Mouse (Mus musculus) mouse trophoblast stem cell (cell line): ENCODE data around the gene Glrx2.
"Not testable (repeated sequence)": the region's sequence is repeated elsewhere in the genome, so short reads cannot be mapped to it uniquely, and the experiment has no call there.

Experiments used
- in situ Hi-C, 2 experiments: fragments of 300-500 bp; cut with MseI, MboI; formaldehyde crosslinking; loops; 2 replicates in 1 of 2; 3 replicates in 1 of 2; pipeline ENCODE4 v1.15.1; 2025

The Glrx2 gene

DNA sequence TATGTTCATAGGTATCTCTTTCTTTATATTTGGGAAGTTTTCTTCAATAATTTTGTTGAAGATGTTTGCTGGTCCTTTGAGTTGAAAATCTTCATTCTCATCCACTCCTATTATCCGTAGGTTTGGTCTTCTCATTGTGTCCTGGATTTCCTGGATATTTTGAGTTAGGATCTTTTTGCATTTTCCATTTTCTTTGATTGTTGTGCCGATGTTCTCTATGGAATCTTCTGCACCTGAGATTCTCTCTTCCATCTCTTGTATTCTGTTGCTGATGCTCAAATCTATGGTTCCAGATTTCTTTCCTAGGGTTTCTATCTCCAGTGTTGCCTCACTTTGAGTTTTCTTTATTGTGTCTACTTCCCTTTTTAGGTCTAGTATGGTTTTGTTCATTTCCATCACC is at the start of gene Glrx2:
Gene Glrx2 (plus strand): TSS at position 301 of the 400 bp plus-strand sequence.
- in situ Hi-C loops = not testable (repeated sequence)

DNA sequence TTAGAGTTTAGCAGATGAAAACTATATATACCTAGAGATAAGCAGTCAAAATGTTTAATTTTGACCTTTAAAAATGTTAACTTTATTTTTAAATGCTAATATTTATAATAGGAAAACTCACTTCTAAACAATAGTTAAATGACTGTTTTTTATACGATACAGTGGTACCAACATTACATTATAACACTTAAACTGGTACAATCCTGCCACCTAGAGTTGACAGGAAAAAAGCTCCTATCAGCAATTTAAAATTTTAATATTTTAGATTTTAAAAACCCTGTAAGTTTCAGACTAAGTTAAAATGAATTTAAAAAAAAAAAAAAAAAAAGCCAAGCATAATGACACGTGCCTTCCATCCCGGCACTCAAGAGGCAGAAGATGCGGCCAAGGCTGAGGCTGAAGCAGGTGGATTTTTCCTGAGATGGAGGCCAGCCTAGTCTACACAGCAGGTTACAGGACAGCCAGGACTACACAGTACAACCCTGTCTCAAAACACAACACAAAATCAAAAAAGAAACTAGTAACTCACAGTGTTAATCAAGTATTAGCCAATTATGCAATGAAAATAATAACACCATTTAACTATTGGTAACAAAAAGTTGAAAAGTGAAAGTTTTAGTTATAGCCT is 40.3 kb upstream of the Glrx2 start:
- in situ Hi-C loops = no loop called here

DNA sequence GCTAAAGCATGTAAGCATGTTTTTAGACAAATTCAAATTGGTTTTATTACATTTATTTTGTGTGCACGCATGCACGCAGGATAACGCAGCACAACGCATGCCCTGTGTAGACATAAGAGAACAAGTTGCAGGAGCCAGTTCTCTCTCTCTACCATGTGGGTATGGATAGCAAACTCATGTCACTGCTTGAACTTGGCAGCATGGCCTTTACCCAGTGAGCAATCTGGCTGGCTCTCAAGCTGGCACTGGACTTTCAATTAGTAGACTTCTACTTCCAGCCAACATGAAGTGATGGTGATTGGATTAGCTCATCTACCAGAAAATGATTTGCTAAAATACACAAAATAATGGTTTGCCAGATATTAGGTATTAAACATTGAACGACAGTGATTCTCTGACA is 35.0 kb upstream of the Glrx2 start:
- in situ Hi-C loops = no loop called here

DNA sequence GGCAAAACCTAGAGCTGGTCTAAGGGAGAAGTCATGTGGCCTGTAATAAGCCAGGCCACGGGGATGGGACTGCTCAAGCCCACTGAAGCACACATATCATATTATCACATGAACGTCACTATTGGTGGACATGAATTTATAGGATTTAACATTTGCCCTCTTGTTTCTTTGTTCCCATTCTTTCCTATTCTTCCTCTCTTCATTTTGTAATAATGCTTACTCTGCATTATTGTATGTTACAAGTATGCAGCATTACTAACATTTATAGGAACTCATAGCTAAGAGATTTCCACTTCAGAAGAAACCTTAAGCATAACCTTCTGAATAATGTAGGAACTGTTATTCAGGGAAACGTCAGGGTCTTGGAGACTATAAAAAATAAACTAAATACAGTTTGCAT is 31.3 kb upstream of the Glrx2 start:
- in situ Hi-C loops = no loop called here

DNA sequence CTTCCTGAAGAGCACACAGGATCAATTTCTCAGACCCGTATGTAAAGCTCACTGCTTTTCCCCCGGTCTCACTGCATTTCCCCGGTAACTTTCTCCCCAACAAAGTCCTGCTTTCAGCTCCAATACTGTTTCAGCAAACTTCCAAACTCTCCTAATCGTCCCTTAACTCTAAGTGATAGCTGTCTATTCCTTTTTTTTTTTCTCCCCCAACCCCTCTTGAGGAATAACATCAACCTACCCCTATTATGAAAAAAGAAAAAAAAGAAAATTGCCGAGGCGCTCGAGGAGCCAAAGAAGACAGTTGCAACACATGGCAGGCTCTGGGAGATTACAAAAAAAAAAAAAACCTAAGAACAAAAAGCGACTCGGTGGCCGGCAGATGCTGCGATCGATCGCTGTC is 14.4 kb upstream of the Glrx2 start:
- in situ Hi-C loops = no loop called here

DNA sequence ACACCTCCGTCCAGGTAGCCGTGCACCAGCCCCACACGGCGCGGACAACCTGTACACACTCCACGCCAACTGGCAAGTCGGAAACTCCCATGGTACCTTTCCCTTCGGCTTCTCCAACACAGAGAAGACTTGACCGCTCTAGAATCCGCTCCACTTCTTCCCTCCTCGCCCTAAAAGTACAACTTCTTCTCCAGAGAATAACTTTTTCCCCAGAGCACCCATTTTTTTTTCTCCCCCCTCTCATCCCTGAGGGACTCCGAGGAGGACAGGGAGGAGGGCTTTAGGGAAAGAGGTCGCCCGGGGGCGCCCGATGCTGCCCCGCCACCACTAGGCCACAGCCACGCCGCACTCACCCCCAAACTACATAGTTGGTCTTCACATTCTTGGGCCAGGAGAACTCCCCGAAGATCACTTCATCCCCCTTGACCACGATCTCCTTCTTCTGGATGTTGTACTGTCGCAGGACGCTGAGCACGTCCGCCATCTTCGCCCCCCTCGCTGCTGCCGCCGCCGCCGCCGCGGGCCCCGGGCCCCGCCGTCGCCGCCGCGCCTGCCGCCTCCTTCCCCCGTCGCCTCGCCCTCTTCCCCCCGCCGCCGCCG is 13.9 kb upstream of the Glrx2 start:
- in situ Hi-C loops = no loop called here

DNA sequence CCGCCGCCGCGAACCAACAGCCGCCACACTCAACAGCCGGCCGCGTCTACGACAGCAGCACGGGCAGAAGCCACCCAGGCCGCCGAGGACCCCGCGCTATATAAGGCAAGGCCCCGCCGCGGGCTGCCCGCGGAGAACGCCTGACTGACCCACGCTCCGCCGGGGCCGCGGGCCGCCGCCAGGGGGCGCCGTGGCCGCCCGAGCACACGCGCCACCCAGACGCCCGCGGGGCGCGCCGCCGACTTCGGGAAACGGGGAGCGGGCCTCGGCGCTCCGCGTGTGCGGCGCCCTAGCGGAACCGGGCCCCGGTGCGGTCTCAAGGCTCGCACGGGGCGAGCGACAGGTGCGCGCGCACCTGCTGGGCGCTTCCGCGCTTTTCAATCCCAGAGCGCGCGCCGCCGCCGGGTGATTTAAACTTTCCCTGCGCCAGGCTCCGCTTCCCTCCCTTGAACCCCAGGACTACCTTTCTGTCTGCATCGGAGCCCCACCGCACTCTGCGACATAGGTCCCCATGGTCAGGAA is 13.3 kb upstream of the Glrx2 start, which contains the start of gene Cdc73:
Gene Cdc73 (minus strand): TSS at position 153 of the 522 bp plus-strand sequence.
- in situ Hi-C loops = no loop called here

DNA sequence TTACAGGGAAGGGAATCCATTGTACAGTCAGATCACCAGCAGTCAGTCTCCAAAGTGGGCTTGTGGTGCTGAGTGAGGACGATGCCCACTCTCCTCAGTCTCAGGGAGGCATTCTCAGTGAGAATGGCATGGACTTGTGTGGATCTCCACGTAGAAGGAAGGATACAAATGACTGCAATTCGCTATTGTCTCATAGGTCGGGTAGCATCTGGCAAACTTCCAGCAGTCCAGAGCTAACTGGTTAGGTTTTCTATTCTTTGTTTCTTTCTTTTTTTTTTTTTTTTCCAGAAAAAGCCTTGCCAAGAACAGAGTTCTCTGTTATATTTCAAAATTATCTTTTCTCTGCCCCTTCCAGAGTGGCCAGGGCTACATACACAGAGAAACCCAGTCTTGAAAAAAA is 9.1 kb upstream of the Glrx2 start:
- in situ Hi-C loops = no loop called here

DNA sequence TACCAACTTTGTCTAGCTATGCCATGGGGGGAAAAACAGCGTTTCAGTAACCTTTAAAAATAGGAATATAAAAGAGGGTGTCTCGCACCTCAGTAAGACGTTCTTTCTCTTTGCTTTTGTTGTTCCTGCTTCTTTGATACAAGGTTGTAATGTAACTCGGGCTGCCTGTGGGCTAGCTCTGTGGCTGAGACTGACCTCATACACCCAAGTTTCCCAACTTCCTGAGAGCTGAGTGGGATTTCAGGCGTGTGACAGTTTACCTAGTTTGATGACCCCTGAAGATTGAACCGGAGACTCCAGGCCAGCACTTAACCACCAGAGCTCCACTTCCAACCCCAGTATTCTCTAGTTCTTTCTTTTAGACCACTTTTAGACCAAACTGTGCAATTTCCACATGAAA is 7.8 kb upstream of the Glrx2 start:
- in situ Hi-C loops = no loop called here

DNA sequence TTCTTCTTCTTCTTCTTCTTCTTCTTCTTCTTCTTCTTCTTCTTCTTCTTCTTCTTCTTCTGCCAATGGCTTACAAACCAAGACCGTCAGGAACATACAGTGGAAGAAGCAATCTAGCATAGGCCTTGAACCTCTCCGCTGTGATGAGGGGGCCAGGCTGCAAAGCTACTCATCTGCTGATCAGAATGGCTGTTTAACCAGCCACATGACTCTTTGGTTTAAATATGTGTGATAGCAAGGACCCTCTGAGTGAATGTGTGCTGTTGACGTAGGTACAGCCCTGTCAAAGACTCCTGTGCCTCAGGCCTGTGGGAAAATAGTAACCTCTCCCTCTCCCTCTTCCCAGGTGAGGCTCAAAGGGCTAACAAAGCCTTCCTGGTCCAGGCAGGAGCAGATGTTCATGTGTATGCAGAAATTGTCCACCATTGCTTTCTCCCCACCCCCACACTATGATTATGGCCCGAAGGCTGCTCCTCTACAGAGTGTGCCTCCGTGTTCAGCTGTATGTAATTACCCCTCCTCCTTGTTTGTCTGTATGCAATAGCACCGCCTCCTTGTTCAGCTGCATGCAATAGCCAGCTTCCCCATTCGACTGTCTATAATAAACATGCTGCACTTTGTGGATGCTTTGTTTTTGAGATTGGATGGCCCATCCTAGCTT is 6.0 kb upstream of the Glrx2 start:
- in situ Hi-C loops = no loop called here

DNA sequence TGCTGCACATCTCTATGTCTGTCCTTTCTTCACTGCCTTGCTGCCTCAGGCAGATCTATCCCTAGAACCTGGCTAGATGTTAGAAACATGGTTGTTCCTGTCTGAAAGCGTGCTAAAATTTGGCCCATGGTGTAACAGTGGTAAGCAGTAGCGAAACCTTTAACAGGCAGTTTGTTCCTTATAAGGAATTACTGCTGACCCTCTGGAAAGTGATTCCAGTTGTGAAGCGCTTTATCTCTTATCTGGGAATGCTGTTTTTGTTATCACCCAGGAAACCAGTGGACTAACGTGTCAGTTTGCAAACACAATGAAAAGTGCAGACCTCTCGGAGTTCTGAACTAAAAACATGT is 5.5 kb upstream of the Glrx2 start:
- in situ Hi-C loops = no loop called here

DNA sequence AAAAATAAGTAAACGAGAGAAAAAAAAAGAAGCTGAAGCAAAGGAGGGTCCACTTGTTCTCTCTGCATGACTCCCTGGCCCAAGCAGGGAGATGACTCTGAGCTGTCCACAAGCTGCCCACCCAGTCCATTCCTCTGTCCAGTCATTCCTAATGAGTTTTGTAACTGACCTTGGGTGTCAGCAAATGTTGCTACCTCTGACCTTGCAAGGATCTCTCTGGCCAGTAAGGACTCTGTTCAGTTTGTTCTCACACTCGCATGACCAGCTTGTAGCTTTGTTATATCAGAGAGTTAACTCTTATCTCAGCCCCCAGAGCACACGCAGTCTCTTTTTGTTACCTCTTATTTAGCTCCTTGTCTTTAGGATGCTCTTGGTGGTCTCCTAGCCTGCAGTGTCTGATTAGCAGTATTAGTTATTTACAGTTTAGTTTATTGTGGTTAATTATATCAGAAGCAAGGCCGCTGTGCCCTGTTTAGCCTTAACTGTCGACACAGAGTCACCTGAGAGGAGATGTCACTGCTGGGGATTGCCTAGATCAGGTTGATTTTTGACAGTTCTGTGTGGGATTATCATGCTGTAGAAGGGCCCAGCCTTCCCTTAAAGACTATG is 8.4 kb downstream of the Glrx2 start:
- in situ Hi-C loops = no loop called here

DNA sequence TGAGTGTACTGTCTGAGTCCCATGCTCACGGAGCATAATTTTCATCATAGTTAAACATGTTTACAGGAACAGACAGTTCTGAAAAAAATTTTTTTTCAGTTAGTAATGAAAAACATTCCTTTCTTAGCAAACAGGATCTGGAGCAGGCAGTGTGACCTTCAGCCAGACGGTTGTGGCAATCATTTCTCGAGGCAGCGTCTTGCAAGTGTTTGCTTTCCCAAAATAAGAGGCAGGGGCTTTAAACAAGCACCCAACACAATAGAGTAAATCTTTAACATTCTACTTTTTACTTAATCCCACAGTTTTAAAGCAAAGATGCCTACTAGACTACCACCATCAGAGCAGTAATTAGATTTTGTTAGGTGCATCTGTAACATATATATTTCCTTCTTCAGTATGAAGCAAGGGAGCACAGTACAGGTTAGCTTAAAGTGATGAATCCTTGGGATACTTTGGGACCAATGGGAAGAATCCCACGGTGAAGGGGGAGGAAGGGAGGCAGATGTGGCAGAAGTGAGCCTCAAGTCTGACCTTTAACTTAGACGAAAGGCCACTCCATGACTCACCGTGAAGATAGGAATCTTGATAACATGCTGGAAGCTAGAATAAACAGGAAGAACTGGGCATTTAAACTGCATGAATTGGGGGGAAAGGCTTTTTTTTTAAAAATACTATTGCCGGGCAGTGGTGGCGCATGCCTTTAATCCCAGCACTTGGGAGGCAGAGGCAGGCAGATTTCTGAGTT is 11.7 kb downstream of the Glrx2 start:
- in situ Hi-C loops = no loop called here

DNA sequence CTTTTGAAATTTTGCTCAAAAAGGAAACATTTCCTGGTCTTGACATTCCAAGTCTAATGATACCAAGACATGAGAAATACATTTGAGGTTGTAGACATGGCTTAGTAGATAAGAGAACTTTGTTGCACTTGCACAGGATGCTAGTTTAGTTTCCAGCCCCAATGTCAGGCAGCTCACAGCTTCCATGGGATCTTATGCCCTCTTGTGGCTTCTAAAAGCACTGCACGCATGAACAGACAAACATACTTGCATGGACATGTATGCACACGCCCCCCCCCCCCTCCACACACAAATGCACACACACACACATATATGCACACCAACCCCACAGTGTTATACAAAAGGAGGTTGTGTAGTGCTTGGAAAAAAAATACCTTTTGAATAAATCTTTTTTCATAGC is 14.8 kb downstream of the Glrx2 start:
- in situ Hi-C loops = no loop called here

DNA sequence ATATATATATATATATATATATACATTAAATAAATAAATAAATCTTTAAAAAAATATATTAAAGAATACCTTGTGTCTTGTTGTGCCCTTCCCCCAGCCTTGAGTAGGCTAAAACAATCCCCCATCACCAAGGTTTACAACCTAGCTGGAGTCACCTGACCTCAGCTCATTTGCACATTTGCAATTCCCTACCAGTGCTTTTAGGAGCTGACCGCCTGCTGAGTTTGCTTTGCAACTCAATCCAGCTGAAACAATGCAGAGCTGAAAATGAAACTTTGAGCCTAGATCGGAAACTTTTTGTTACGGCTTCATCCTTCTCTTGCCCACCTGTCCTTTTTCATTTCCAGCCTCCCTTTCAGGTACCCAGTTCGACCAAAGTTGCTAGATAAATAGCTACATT is 15.6 kb downstream of the Glrx2 start:
- in situ Hi-C loops = no loop called here

DNA sequence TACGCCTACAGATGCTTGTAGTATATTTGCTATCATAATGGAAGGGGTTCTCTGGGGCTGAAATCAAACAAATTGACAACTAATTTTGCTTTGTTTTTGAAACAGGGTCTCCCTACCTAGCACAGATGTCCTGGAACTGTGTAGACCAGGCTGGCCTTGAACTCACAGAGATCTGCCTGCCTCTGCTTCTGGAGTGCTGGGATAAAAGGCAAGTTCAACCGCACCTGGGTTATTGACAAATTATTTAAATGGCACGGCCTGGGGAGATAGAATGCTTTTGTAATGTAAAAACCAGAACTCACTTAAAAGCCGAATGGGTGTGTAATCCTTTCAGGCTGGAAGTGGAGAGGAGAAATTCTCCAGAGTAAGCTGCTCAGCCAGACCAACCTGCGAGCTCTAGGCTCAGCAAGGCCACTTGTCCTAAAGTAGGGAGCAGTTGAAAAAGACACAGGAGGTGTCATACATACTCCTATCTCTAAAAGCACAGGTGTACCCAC is 17.8 kb downstream of the Glrx2 start:
- in situ Hi-C loops = no loop called here

DNA sequence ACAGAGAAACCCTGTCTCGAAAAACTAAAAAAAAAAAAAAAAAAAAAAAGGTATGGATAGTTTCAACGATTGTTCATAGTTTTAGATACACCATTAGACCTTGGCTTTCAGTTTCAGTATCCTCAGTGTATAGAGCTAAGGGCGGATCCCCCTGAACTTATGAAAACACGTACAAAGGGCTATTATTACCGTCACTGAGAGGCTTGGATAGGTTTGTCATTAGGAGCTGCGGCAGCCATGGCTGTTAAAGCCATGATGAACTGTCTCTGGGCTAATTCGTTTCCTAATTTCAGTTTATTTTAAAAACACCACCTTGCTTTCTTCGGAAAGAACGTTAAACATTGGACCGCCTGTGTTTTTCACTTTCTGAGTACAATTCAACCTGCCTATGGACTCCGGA is 22.7 kb downstream of the Glrx2 start:
- in situ Hi-C loops = no loop called here

DNA sequence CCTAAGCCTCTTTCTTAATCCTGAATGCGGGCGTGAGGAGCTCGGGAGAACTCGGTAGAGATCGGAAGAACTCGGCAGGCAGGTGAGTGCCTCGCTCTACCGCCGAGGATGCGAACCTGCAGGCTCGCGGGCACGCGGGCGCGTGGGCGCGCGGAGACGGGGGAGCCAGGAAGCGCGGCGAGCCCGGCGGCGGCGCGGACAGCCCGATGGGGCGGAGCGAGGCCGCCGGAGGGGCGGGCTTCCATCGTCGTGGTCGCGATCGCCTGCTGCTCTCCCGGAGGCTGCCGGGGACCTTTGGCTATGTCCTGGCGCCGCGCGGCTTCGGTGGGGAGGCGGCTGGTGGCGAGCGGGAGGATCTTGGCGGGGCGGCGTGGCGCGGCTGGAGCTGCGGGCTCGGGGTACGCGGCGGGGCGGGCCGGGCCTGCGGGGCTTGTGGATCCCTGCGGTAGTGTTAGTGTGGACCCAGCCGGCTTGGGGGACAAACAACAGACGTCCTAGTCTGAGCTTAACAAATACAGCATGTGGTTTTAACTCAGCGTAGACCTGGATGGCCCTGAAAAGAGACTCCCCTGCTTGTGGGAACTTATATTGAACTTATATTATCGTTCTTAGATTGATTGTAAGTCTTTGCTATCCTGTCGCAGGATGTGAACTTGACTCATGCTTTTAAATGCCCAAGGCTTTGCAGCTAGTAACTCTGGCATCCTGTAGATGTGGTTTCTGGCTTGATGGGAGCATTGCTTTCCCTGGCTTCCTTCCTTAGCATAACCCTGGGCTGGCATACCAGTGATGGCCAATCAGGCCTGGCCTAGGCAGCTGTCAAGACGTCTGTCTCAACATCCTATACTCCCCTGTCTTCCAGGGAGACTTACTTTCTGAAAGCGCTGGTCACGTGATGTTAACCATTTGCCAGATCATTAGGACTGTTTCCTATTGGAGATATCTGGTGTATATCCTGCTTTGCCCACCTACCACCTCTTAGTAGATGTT is 23.5 kb downstream of the Glrx2 start:
- in situ Hi-C loops = no loop called here

DNA sequence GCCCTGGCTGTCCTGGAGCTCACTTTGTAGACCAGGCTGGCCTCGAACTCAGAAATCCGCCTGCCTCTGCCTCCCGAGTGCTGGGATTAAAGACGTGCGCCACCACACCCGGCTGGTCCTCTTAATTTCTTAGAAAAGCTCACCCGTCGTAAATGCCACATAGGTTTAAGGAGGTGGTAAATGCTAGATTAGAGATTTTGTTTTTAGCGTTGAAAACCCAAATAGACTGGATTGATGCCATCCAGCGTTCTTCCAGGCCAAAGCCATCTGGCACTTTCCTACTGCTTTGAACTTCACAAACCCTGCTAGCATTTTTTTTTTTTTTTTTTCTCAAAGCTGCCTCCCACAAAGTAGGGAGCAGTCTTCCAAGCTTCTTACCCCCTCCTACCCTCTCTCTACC is 24.4 kb downstream of the Glrx2 start:
- in situ Hi-C loops = no loop called here

DNA sequence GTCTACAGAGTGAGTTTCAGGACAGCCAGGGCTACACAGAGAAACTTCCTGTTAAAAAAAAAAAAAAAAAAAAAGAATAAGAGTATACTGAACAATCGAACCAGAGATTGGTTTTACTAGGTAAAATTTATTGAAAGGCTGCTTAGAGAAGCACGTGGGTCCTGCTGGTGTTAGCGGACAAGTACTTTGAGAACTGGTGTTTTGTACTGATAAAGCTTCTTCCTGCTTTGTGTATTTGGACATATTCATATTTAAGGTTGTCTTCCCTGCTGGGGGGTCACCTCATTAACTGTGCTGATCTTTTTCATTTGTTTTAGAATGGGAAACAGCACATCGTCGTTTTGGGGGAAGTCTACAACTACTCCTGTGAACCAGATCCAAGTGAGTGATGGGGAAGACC is 25.2 kb downstream of the Glrx2 start:
- in situ Hi-C loops = no loop called here

DNA sequence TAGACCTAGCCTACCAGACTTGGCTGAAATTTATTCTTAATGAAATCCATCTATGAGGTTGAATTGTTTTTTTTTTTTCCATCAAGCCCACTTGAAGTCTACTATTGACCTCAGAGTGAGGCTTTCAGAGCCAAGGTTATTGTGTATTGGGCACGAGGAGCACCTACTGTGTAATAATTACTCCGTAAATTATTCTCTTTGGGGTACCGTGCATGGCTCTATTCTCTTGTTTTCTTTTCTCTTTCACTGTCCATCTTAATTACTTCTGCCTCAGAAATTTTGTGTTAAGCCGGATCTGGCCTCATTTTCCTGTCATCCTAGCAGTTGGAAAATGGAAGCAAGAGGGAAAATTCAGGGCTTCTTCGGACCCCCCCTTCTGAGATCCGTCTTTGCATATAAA is 26.0 kb downstream of the Glrx2 start:
- in situ Hi-C loops = no loop called here
